Mouse (Mus musculus) cerebellum, adult 2 months (tissue): ENCODE measurements around the gene Sv2b. TPM values are rescaled to one million over a fixed set of nuclear protein-coding genes. Genes with fewer than 3 reads are reported as not detected.
"Not testable (repeated sequence)": the region's sequence is repeated elsewhere in the genome, so short reads cannot be mapped to it uniquely, and the experiment has no call there.

Experiments used
- DNase-seq, 2 experiments: peaks; one replicate each; pipeline ENCODE4 v3.0.0; 2021
- H3K27ac ChIP-seq: fragments of 200-500 bp; 2 replicates; pipeline ENCODE4 v1.5.1; 2012; ENCODE audit warnings: low read length, control low read depth, inconsistent platforms; ENCODE audit not compliant: insufficient read depth
- H3K27me3 ChIP-seq: fragments of 200-500 bp; 2 replicates; pipeline ENCODE4 v1.6.1; 2012; ENCODE audit warnings: inconsistent platforms, mild to moderate bottlenecking, low read length, moderate library complexity; ENCODE audit not compliant: control insufficient read depth, insufficient read depth
- H3K4me1 ChIP-seq: fragments of 200-500 bp; 2 replicates; pipeline ENCODE4 v1.6.1; 2011; ENCODE audit warnings: low read length; ENCODE audit not compliant: control insufficient read depth, insufficient read depth
- H3K4me3 ChIP-seq: fragments of 200-500 bp; replicated peaks from 2 replicates; pipeline ENCODE3; 2011; ENCODE audit warnings: mild to moderate bottlenecking, low read depth, low read length, control low read depth; ENCODE audit not compliant: insufficient read depth
- CTCF ChIP-seq: fragments of 200-500 bp; IDR thresholded peaks from 2 replicates; pipeline ENCODE4 v1.5.1; 2011; ENCODE audit warnings: low read depth, mild to moderate bottlenecking, control low read depth, low read length, moderate library complexity, borderline replicate concordance; ENCODE audit not compliant: insufficient read depth
- POLR2A ChIP-seq: fragments of 200-500 bp; IDR thresholded peaks from 2 replicates; pipeline ENCODE4 v1.6.1; 2011; ENCODE audit warnings: low read length, control low read depth, borderline replicate concordance; ENCODE audit not compliant: insufficient read depth
- WGBS: fragments of 180-500 bp; shearing (Covaris S2); methylation state at CpG from one replicate; pipeline ENCODE4 v1.1.7; 2018; 5-methylcytosine and 5-hydroxymethylcytosine counted together
- polyA plus RNA-seq: library from polyadenylated mRNA; depleted of rRNA; stranded (reverse); fragments of >200 nt; gene quantifications from 2 replicates; pipeline ENCODE4 v1.2.3, GENCODE M21; 2012

Sv2b gene
- polyA plus RNA-seq, 1 experiment = 89.2 TPM

- Histone ChIP-seq H3K4me1 (peaks cover 23% of the 10 kb centered on the region; the same call in 1 of the 2 replicates), H3K4me3 (no peak overlapping the region), H3K27me3 (no peaks in the 10 kb centered on the region), H3K27ac (peak overlapping the region; percentile 39)
- DNase-seq = peak; percentile 29 to 61
- TF ChIP-seq CTCF (no peak), POLR2A (no peak)
- 41% methylated on average over 3 of the region's 3 CpGs for WGBS
These were observed 19.8 kb upstream of the Sv2b start for GRCm38 (mm10) chr7:75328721-75329362.

- TF ChIP-seq POLR2A (no peak), CTCF (no peak)
- Histone ChIP-seq H3K27ac (no peak overlapping the region), H3K4me1 (peaks cover 12% of the 10 kb centered on the region; the same call in 1 of the 2 replicates), H3K27me3 (no peaks in the 10 kb centered on the region), H3K4me3 (no peak overlapping the region)
- 88% methylated on average over 1 of the region's 1 CpGs for WGBS
- no peak for DNase-seq
These were observed 16.2 kb upstream of the Sv2b start for GRCm38 (mm10) chr7:75325273-75325672.

- DNase-seq = peak in 1 of 2 experiments; percentile 55
- H3K27ac ChIP-seq, H3K4me3 ChIP-seq, H3K27me3 ChIP-seq, H3K4me1 ChIP-seq: not testable (repeated sequence)
- 37% methylated on average over 3 of the region's 3 CpGs for WGBS
These were observed 13.7 kb upstream of the Sv2b start for GRCm38 (mm10) chr7:75322742-75323141.

- no peaks in the 10 kb centered on the region for H3K4me1 ChIP-seq
- no peak overlapping the region for H3K27ac ChIP-seq
- no peak for DNase-seq
- no peaks in the 10 kb centered on the region for H3K27me3 ChIP-seq
- no peak overlapping the region for H3K4me3 ChIP-seq
- TF ChIP-seq POLR2A (no peak), CTCF (no peak)
These were observed 10.9 kb upstream of the Sv2b start for GRCm38 (mm10) chr7:75320009-75320408.

GRCm38 (mm10) chr7:75318320-75318719 lies 9.3 kb upstream of the Sv2b start:
- no peak for TF ChIP-seq POLR2A
- no peak for TF ChIP-seq CTCF
- 100% methylated on average over 1 of the region's 1 CpGs for WGBS
- DNase-seq = no peak
- H3K4me3 ChIP-seq = no peak overlapping the region
- H3K27me3 ChIP-seq = no peaks in the 10 kb centered on the region
- H3K4me1 ChIP-seq = no peaks in the 10 kb centered on the region
- H3K27ac ChIP-seq = no peak overlapping the region

- H3K27me3 ChIP-seq = no peaks in the 10 kb centered on the region
- TF ChIP-seq CTCF = no peak
- no peak for TF ChIP-seq POLR2A
- no peak overlapping the region for H3K4me3 ChIP-seq
- no peak for DNase-seq
- H3K4me1 ChIP-seq = no peaks in the 10 kb centered on the region
- WGBS = 80% methylated on average over 5 of the region's 5 CpGs
- no peak overlapping the region for H3K27ac ChIP-seq
These were observed 5.8 kb upstream of the Sv2b start for GRCm38 (mm10) chr7:75314873-75315272.

GRCm38 (mm10) chr7:75309570-75309969 lies 508 bp upstream of the Sv2b start:
- WGBS = 67% methylated on average over 8 of the region's 8 CpGs
- peak overlapping the region; percentile 98; the same call in 1 of the 2 replicates for H3K27ac ChIP-seq
- TF ChIP-seq POLR2A (no peak), CTCF (no peak)
- no peak for DNase-seq
- no peaks in the 10 kb centered on the region for H3K27me3 ChIP-seq
- H3K4me3 ChIP-seq = peak overlapping the region; percentile 95
- peaks cover 9% of the 10 kb centered on the region for H3K4me1 ChIP-seq

GRCm38 (mm10) chr7:75308140-75308456 lies 964 bp downstream of the Sv2b start:
- H3K27ac ChIP-seq = peak overlapping the region; percentile 98
- H3K4me1 ChIP-seq = peaks cover 9% of the 10 kb centered on the region
- DNase-seq = peak in 1 of 2 experiments; percentile 65
- H3K27me3 ChIP-seq = no peaks in the 10 kb centered on the region
- TF ChIP-seq POLR2A (peak; percentile 33; the same call in 1 of the 2 replicates), CTCF (no peak)
- WGBS = 2% methylated on average over 8 of the region's 8 CpGs
- H3K4me3 ChIP-seq = peak overlapping the region; percentile 95
